Mouse (Mus musculus): ENCODE measurements around the gene Cyp51. TPM values are rescaled to one million over a fixed set of nuclear protein-coding genes. Genes with fewer than 3 reads are reported as not detected.

Gene Cyp51
- total RNA-seq, 1 experiment = 70.0 TPM

DNA sequence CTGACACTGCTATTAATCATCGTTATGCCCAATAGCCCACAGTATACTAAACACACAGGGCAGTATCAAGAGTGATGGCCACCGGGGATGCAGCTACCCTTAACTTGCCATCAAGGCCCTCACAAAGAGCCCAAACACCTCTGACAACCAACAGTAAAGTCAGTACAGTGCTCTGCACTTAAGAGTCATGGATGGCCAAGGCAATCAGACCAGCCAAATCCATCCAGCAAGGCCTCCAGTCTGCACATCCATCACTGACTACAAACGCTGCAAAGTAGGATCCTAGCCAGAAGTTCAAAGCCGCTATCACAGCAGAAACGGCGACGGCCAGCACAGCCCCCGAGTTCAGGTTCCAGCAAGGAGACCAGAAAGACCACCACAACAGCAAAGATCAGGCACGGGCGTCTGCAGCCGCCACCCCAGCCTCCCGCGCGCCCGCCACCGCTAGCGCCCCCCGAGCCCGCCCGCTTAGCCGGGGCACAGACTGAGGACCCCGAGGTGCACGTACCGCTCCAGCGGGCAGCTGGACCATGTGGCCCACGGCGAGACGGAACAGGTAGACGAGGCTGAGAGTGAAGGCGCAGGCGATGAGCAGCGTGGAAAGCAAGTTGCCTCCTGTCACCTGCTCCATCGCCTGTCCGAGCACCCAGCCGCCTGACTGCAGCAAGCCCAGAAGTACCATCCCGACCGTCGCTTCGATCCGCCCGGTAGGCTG lies 763 bp downstream of the Cyp51 start:
- TF ChIP-seq ZNF384 (IDR thresholded peaks at IDR 0.05; ENCODE audit: low read depth, low read length) (no peak), MAFK (IDR thresholded peaks at IDR 0.05; ENCODE audit: insufficient read depth, low read depth, low read length) (no peak), CHD2 (IDR thresholded peaks at IDR 0.05; ENCODE audit: low read depth, low read length) (no peak), ZC3H11A (IDR thresholded peaks at IDR 0.05; ENCODE audit: borderline replicate concordance, low read depth, low read length) (no peak), HCFC1 (IDR thresholded peaks at IDR 0.05; ENCODE audit: borderline replicate concordance, insufficient read depth, low read length) (no peak)
- H3K36me3 ChIP-seq (ENCODE audit: control insufficient read depth, insufficient read depth, low read length, poor library complexity, severe bottlenecking) = peaks cover 18% of the 10 kb centered on the region
- in situ Hi-C loops (cut with MboI; ENCODE audit: low sequenced_read_pairs in 2 of 2, unreplicated experiment in 2 of 2) = no loop called here
- peak overlapping the region; percentile 86 for H3K27ac ChIP-seq (ENCODE audit: insufficient read depth, low read depth, low read length, poor library complexity, severe bottlenecking)
- peak overlapping the region; percentile 83 for H3K9ac ChIP-seq (ENCODE audit: insufficient read depth, low read depth, low read length, poor library complexity, severe bottlenecking)
- H3K4me1 ChIP-seq (ENCODE audit: control insufficient read depth in 2 of 2, insufficient read depth in 2 of 2, low read length in 2 of 2, poor library complexity in 1 of 2) = peaks cover 2 to 3% of the 10 kb centered on the region in 2 experiments; a peak in 2 of 4 replicates
- H3K4me3 ChIP-seq (ENCODE audit: insufficient read depth in 1 of 2, low read depth in 1 of 2, low read length in 2 of 2, poor library complexity in 1 of 2, severe bottlenecking in 1 of 2) = peak overlapping the region; percentile 90 to 94
- H3K9me3 ChIP-seq (ENCODE audit: control insufficient read depth, insufficient read depth, low read depth, low read length) = no peaks in the 10 kb centered on the region
- no peak for DNase-seq (ENCODE audit: low read depth, low spot score)

DNA sequence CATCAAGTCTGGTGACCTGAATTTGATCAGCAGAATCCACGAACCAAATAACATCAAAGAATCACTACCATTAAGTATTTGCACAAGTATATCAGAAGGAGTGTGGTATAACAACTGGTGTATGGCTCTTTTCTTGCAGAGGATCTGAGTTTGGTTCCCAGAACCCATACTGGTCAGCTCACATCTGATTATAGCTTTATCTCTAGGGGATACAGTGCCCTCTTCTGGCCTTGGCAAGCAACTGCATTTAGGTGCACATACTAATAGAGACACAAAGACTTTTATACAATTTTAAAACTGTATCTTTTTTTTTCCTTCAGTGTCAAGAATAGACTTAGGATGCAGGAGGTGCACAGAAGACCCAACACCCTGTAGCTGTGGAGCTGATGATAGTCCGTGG lies 2.8 kb downstream of the Cyp51 start:
- Histone ChIP-seq H3K4me3 (ENCODE audit: insufficient read depth in 1 of 2, low read depth in 1 of 2, low read length in 2 of 2, poor library complexity in 1 of 2, severe bottlenecking in 1 of 2) (no peak overlapping the region), H3K9me3 (ENCODE audit: control insufficient read depth, insufficient read depth, low read depth, low read length) (no peaks in the 10 kb centered on the region), H3K36me3 (ENCODE audit: control insufficient read depth, insufficient read depth, low read length, poor library complexity, severe bottlenecking) (peaks cover 22% of the 10 kb centered on the region), H3K4me1 (ENCODE audit: control insufficient read depth in 2 of 2, insufficient read depth in 2 of 2, low read length in 2 of 2, poor library complexity in 1 of 2) (peaks cover 2% of the 10 kb centered on the region in 2 experiments; a peak in 2 of 4 replicates), H3K9ac (ENCODE audit: insufficient read depth, low read depth, low read length, poor library complexity, severe bottlenecking) (no peak overlapping the region), H3K27ac (ENCODE audit: insufficient read depth, low read depth, low read length, poor library complexity, severe bottlenecking) (no peak overlapping the region)
- no peak for DNase-seq (ENCODE audit: low read depth, low spot score)
- peak; percentile 62; the same call in 1 of the 2 replicates for TF ChIP-seq ZC3H11A (IDR thresholded peaks at IDR 0.05; ENCODE audit: borderline replicate concordance, low read depth, low read length)
- no peak for TF ChIP-seq ZNF384 (IDR thresholded peaks at IDR 0.05; ENCODE audit: low read depth, low read length)
- in situ Hi-C loops (cut with MboI; ENCODE audit: low sequenced_read_pairs in 2 of 2, unreplicated experiment in 2 of 2) = no loop called here

DNA sequence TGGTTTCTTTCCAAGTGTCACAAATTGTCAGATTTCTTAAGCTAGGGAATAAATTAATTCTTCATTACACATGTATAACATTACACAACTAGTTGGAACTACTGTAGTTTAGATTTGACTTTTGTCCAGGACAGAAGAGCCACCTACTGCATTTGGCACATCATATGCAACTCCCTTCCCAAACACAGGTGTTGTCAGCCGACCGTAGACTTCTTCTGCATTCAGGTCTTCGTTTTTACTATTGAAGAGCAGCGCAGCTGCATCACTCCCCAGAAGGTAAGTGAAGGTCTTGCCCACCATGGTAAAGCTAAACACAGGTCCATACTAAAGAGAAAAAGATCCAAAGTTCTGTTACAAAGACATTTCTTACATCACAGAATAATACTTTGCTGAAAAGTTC lies 3.5 kb downstream of the Cyp51 start:
- TF ChIP-seq MAFK (IDR thresholded peaks at IDR 0.05; ENCODE audit: insufficient read depth, low read depth, low read length) (no peak), CHD2 (IDR thresholded peaks at IDR 0.05; ENCODE audit: low read depth, low read length) (no peak), ZC3H11A (IDR thresholded peaks at IDR 0.05; ENCODE audit: borderline replicate concordance, low read depth, low read length) (no peak), HCFC1 (IDR thresholded peaks at IDR 0.05; ENCODE audit: borderline replicate concordance, insufficient read depth, low read length) (no peak), ZNF384 (IDR thresholded peaks at IDR 0.05; ENCODE audit: low read depth, low read length) (no peak)
- no peak overlapping the region for H3K9ac ChIP-seq (ENCODE audit: insufficient read depth, low read depth, low read length, poor library complexity, severe bottlenecking)
- peaks cover 22% of the 10 kb centered on the region for H3K36me3 ChIP-seq (ENCODE audit: control insufficient read depth, insufficient read depth, low read length, poor library complexity, severe bottlenecking)
- H3K27ac ChIP-seq (ENCODE audit: insufficient read depth, low read depth, low read length, poor library complexity, severe bottlenecking) = no peak overlapping the region
- no peak for DNase-seq (ENCODE audit: low read depth, low spot score)
- peaks cover 0 to 2% of the 10 kb centered on the region in 2 experiments; a peak in 1 of 4 replicates for H3K4me1 ChIP-seq (ENCODE audit: control insufficient read depth in 2 of 2, insufficient read depth in 2 of 2, low read length in 2 of 2, poor library complexity in 1 of 2)
- no peak overlapping the region for H3K4me3 ChIP-seq (ENCODE audit: insufficient read depth in 1 of 2, low read depth in 1 of 2, low read length in 2 of 2, poor library complexity in 1 of 2, severe bottlenecking in 1 of 2)
- in situ Hi-C loops (cut with MboI; ENCODE audit: low sequenced_read_pairs in 2 of 2, unreplicated experiment in 2 of 2) = no loop called here
- no peaks in the 10 kb centered on the region for H3K9me3 ChIP-seq (ENCODE audit: control insufficient read depth, insufficient read depth, low read depth, low read length)

DNA sequence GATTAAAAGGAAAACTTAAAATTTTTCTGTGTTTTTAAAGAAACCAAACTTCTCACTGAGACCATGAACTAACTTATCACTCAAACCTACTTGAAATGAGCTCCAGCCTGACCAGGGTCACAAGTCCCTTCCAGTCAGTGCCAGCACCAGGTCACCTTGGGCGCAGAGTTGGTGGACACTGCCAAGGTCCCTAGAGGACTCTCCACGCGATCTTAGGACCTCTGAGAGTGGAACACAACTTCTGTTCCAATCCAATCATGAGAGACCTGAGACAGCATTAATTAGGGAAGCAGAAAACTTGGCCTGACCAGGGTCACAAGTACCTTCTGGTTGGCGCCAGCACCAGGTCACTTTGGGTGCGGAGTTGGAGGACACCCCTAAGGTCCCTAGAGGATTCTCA lies 10.1 kb downstream of the Cyp51 start:
- DNase-seq (ENCODE audit: low read depth, low spot score) = no peak

More for the DNA sequence above, 10.1 kb downstream of the Cyp51 start:
- Histone ChIP-seq H3K4me3 (ENCODE audit: insufficient read depth in 1 of 2, low read depth in 1 of 2, low read length in 2 of 2, poor library complexity in 1 of 2, severe bottlenecking in 1 of 2) (no peak overlapping the region), H3K36me3 (ENCODE audit: control insufficient read depth, insufficient read depth, low read length, poor library complexity, severe bottlenecking) (peaks cover 29% of the 10 kb centered on the region), H3K9me3 (ENCODE audit: control insufficient read depth, insufficient read depth, low read depth, low read length) (no peaks in the 10 kb centered on the region), H3K4me1 (ENCODE audit: control insufficient read depth in 2 of 2, insufficient read depth in 2 of 2, low read length in 2 of 2, poor library complexity in 1 of 2) (no peaks in the 10 kb centered on the region), H3K9ac (ENCODE audit: insufficient read depth, low read depth, low read length, poor library complexity, severe bottlenecking) (no peak overlapping the region), H3K27ac (ENCODE audit: insufficient read depth, low read depth, low read length, poor library complexity, severe bottlenecking) (no peak overlapping the region)
- in situ Hi-C loops (cut with MboI; ENCODE audit: low sequenced_read_pairs in 2 of 2, unreplicated experiment in 2 of 2) = no loop called here
- TF ChIP-seq MAFK (IDR thresholded peaks at IDR 0.05; ENCODE audit: insufficient read depth, low read depth, low read length) (no peak), CHD2 (IDR thresholded peaks at IDR 0.05; ENCODE audit: low read depth, low read length) (no peak), ZC3H11A (IDR thresholded peaks at IDR 0.05; ENCODE audit: borderline replicate concordance, low read depth, low read length) (no peak), HCFC1 (IDR thresholded peaks at IDR 0.05; ENCODE audit: borderline replicate concordance, insufficient read depth, low read length) (no peak), ZNF384 (IDR thresholded peaks at IDR 0.05; ENCODE audit: low read depth, low read length) (no peak)

Data from ES-E14 (cell line).